Mouse (Mus musculus): ENCODE data around the gene Clca1.
"Not testable (repeated sequence)": the region's sequence is repeated elsewhere in the genome, so short reads cannot be mapped to it uniquely, and the experiment has no call there.

Gene Clca1

DNA sequence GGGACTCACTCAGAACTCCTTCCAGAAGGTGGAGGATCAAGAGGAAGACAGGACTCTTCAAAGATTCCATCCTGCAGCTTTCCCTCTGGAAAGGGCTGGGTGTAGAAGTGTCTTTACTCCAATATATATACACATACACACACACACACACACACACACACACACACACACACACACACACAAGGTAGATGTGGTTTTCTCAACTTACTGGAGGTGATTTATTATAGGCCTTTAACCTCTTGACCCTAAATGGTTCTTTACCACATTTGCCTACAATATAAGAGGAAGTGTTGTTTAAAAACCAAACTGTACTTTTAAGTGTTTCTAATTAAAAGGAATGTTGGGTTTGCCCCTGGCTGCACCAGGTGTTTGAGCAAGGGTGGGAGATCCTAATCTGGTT lies at the start of gene Clca1:
Clca1 (minus strand) TSS at position 101 of the 400 bp plus-strand sequence.
- DNase-seq: no peak

DNA sequence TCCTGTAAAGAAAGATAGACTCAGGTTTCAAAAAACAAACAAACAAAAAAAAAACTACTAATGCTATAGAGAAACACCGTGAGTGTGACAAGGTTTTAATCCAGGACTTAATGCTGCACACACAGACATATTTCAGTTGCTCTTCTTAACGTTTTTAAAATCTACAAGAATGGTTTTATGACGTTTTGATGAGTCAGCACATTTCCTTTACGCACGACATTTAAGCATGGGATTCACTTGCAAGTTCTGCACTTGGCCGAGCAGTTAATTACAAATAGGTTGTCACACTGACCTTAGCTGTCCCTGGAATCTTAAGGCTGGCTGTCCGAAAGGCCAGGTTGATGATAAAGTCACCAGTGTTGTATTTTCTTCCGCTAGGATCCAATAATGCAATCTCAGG lies 48.3 kb upstream of the Clca1 start:
- no peak for DNase-seq

DNA sequence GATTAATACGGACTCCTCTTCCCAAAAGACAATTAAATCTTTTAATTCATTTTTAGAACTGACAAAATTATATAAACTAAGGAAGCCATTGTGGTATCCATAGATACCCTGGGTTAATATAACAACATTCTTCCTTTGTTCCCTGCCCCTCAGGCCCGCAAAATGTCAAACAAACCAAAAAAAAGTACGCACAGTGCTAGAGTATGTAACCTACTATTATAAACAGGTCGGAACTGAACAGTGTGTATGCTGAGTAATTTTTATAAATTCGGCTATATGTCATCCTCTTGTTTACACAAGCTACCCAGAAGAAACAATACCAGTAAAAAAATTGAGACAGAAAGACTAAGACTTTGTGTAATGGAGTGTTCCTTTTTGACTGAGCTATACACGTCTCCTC lies 45.8 kb upstream of the Clca1 start:
- DNase-seq: no peak

DNA sequence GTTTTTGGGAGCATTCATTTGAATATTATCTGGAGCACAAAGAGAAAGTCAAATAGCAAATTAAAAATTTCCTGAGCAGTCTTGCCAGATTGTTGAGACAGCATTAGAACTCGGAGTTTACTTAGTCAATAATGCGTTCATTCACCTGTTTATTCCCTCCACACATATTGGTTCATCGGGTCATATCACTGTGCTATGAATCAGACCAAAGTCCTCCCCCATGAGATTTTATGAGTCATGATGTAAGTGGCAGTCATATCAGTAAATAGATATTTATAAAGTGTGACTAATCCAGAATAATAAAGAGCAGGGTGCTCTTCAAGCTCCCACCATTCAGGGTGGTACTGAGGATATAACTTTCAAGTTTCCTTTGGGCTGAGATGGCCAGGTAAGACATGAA lies 39.8 kb upstream of the Clca1 start:
- no peak for DNase-seq

DNA sequence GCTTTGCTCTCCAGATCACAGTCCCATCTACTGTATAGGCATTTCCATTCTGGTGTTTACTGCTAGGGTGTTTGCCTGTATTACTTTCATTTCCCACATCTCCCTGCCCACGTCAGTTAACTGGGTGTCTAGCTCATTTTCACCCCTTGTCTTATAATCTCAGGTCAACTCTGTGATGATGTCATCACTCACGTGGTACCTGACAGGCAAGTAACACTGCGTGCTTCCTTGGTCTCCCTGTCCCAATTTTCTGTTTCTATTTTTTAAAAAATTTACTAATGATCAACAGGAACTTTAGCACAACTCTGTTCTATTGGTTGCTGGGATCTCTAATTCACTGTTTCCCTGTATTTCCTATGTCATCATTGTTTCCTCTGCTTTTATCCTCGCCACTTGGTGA lies 36.4 kb upstream of the Clca1 start:
- DNase-seq: no peak

DNA sequence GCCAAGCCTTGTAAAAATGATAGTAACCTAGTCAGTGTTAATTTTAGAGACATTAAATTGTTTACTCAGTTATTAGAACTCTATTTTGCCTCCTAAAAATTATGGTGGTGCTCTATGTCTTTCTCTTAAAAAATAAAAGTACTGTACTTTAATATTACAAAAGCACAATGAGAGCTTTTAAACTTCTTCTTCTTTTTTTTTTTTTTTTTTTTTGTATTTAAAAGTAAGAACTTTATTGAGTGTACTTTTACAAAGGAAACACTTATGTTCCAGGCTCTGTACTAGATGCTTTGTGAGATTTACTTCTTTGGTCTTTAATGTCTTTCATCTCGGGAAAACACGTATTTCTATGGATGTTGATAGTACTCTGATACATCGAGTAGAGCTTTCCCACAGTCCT lies 22.6 kb upstream of the Clca1 start:
- DNase-seq: not testable (repeated sequence)

DNA sequence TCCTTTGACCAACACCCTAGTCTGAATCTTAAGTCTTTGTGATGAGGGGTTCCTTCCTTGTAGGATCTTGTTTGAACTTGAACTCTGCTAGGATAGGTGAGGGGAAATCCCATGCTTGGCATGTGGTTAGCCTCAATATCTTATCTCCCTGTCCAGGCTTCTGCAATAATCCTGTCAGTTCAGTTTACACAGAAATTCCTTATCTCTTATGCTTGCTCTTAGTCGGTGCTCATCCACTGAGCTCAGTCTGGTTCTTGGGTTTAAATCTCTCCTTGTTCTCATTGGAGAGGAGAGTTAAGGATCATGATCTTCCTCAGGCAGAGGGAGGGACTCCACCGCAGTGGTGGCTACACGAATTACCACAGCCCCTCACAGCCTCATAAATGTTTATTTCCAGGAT lies 17.2 kb upstream of the Clca1 start:
- DNase-seq: no peak

DNA sequence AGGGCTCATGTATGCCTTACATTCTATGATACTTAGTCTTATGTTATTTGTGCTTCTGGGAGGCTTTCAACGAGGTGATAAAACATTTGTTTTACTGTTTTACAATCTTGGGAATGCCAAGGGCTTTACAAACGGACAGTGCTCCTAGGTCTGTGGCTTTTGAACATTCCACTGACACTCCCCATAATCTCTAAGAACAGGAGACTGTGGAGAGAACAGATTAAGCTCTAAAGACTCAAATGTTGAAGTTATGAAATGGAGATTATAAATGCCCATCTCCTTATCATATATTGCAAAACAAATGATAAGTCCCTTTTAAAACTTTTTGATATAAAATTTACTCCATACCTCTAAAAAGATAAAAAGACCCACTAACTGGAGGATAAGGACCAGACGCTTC lies 6.2 kb upstream of the Clca1 start:
- DNase-seq: no peak

DNA sequence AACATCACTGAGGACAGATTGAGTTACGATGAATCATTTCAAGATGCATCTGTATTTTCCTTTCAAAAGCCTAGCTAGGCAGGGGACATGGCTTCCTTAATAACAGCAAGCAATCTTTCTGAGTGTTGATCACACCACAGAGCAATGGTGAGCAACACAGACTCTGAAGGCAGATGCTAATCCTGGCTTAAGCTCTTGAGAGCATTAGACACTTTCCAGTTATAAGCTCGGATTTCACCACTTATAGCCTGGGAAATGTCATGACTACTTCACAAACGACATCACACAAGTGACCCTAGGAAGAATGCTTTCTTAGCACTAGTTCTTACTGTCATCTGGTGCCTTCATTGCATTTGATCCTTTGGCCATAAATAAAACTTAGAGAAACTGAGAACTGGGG lies 4.5 kb downstream of the Clca1 start:
- DNase-seq: no peak

DNA sequence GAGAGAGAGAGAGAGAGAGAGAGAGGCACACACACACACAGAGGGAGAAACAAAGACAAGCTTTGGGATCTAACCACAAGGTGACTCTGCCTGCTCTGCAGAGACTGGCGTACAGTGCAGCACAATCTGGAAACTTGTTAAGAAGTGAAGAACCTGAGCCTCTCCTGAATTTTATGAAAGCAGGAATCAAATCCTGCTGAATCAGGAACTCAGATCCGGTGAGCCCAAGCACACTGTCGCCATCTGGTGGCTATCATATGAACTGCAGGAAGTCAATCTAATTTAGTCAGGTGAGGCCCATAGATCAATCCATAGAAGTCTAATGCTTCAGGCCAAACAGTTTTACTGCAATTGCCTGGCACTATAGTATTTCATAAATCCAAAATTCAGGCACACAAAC lies 5.8 kb downstream of the Clca1 start:
- peak; percentile 26 for DNase-seq

DNA sequence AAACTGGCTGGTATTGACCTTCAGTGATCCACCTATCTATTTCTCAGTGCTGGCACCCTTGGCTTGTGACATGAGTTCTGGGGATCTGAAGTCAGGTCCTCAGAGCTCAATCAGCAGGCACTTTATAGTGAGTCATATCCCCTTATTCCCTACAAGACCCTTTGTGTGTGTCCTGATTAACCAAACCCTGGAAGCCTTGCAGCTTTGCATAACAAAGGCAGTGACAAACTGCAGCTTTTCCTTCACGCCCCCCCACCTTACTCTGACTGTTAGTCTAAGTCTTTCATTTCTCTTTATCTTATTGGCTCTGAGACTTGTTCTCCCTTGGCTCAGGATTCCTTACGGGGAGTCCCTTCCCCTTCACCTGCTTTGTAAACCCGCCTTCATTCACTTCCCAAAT lies 14.8 kb downstream of the Clca1 start:
- no peak for DNase-seq

DNA sequence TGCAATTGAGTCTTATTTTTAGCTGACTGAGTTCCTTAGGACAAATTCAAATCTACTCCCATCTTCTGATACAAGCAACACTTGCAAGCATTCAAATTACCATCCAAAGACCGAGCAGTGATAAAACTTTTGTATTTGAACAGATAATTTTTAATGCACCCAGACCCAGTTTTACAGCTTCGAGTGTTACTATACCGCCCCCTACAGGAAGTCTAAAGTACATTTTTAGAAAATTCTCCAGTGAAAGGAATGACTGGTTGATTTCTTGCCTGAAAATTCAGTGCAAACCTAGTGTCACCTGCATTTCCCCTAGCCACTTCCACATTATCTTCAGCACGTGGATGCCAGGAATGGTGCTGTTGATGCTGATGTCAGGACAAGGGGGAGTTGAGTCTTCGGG lies 28.2 kb downstream of the Clca1 start:
- no peak for DNase-seq

DNA sequence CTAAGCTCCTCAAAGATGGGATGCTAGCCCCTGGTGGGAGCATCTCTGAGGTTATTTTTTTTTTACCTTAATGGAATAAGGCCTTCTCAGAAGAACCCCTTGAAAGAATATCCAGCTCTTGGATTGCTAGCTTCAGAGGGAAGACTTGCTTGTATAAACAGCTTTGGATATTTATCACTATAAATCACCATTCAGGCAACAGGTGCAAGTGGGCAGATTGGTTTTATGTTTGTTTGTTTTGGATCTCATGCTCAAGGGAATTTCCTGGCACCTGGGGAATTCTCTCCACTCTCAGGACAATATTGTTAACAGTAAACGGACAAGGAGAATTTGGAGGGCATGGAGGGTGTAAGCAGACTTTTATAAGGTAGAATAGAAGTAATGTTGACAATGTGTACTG lies 31.7 kb downstream of the Clca1 start:
- no peak for DNase-seq

DNA sequence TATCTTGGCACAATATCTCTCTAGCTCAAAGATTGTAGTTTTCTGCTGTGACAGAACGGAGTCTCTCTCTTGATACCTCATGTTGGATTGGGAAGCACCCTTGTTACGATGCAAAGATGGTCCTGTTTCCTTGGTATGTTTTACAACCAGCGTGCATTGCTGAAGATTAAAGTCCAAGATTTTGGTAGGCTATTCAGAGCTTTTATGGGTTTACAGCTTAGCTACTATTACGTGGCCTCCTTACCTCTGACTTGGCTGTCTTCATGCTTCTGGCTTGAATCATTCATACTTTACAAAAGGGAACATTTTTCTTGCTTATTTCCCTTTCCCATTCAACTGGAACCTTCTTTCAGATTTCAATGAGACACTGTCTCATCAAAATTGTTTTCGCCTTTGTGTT lies 39.5 kb downstream of the Clca1 start:
- no peak for DNase-seq

DNA sequence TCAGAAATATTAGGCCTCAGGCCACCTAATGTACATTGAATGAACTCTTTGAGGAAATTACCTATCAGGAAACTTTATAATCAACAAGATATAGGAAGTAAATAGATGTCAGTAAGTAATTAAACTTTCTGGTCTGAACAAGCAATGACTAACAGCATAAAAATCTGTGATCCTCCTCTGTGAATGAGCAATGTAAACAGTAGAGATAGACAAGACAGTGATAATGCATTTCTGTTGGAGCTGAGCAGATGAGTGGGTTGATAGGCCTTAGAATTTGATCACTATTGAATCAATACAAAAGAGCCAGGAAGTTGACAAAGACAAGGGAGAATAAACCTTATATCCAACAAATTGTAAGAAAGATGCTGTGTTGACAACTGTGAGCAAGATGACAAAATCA lies 40.0 kb downstream of the Clca1 start:
- DNase-seq: no peak

DNA sequence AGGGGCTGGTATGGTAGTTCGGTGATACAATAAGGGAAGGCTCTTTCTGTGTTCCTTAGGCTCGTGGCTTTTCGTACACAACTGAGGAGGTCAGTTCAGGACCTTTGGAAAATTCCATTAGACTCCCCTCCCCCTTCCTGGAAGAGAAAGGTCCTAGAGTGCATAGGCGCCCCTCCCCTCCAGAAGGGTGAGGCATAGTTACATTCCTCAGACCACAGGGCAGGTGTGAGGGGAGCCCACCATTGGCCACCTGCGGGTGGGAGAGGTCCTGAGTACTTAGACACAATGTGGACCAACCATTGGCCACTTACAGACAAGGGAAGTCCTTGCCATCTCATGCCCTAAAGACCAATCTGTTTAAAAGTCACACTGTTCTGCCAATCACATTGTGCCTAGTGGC lies 46.7 kb downstream of the Clca1 start:
- no peak for DNase-seq

DNA sequence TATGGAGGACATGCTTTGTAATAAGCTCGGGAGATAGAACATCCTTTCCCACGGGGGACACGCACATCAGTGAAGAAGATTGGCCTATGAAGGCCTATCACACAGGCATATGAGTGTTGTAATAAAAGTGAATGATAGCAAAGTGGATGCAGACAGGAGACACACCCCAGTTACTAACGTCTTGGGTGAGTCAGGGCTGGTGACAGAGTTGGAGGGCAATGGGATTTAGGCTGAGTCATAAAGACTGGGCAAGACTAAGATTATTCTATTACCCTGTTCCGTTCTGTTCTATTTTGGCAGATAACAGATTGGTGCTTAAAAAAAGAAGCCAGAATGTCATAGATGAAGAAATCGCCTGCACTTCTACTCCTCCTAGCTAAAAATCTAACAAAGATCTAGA lies 52.0 kb downstream of the Clca1 start:
- no peak for DNase-seq

DNA sequence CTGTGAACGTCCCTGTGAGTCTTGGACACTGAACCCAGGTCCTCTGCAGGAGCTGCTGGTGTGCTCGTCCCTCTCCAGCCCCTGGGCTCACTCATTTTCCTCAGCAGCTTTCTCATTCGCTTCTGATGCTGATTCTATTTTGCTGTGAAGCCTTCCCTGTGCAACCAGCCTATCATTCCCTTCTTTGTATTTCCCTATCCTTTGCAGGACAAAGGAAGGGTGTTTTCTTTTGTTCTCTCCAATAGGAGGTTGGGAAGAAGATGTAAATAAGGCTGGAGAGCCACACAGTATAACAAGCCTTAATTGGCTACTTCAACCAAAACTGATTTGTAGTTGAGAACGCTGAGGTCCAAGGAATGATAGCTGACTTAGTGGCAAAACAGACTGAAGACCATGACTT lies 54.9 kb downstream of the Clca1 start:
- DNase-seq: no peak

DNA sequence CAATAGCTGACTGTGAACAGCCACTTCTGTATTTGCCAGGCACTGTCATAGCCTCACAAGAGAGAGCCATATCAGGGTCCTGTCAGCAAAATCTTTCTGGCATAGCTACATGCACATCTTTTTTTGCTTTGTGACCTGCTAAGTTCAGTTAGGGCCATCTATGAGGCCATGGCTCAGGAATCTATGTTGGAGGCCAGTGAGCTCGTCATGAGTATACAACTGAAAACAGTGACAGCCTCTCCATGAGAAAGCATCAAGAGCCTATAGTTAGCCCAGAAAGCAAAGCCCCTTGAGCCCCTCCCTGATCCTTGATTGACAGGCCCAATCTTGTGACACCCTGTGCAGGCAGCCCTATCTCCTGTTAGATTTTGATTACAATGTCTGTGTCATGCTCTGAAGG lies 56.5 kb downstream of the Clca1 start:
- DNase-seq: no peak

DNA sequence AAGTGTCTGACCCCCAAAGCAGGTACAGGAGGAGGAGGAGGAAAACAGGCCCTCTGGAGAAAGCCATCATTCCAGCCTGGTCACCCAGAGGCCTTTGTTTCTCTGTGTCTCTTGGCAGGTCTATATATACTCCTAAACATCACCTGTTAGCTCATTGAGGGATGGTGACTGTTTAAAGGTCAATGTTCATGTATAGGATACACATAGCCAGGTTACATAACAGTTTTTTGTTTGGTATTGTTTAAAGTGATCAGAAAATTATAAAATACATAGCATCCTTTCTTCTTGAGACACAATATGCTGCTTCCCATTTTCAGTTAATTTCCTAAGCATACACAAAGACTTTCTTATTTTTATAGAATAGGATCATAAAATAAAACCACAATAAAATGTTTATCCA lies 57.6 kb downstream of the Clca1 start, which contains the start of gene Clca4a:
Clca4a (minus strand) TSS at position 101 of the 400 bp plus-strand sequence.
- DNase-seq: no peak

DNA sequence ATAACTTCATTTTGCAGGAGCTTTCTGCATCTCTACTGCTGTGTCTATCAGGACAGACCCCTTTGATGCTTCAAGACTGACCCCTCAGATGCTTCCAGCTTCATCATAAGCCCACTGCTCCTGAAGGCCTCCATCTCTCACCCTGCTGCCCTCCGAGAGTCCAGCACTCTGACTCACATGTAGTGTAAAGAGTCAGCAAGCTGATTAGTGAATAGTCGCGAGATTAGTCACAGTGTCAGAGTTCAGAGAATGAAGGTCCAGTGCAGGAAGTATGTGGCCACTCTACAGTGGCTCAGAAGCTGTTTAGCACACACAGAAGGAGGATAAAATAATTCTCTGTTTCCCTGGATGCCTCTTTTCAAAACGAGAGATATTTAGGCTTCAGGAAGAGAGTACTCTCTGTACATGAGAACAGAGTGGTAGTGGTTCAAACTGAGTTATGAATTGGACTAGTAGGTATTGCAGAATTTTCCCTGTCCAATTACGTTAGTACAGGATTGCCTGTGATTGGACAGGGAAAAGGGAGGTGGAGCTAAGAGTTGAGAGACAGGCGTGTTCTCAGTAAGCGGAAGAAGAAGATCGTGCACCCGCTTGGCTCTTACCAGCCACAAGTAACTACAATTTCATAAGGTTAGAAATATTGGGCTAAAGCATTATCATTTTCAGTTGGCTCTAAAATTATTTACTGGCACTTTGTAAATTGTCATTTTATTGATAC lies 60.9 kb downstream of the Clca1 start:
- DNase-seq: no peak

DNA sequence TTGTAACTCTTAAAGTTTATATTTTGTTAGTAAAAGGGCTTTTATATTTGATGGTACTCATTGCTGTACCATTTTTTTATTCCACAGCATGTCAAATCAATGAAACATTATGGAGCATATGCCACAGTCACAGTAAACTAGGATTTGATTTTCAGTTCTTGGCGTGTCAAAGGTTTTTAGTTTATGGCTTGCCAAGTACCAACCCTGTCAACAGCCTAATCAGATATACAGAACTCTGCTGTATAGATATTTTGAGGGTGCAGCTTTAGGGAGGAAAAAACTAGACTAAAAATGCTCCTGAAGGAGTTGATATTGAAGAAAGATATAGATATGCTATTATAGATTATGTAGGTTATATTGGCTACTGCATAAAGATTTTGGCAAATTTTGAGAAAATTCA lies 62.8 kb downstream of the Clca1 start:
- no peak for DNase-seq

DNA sequence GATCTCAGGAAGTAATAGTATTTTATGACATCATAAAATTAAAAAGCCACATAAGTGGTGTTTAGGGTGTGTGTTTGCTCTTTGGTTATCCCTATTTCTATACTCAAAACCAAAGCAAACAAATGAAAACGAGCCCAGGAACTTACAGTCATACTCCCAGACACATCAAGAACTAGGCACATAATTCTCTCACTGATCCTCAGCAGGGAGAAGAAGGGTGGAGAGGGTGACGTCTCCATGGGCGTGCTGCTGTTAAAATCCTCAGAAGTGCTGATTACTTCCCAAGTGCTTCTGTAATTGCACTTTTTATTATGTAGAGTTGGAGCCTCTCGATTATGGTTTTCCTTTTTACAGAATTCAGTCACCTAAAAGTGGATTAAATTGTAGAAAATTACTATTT lies 66.5 kb downstream of the Clca1 start:
- no peak for DNase-seq

All from thymus, postnatal 25 days (tissue).